Mouse (Mus musculus): Measurements from ENCODE around the gene Ldha. TPM values are rescaled to one million over a fixed set of nuclear protein-coding genes. Genes with fewer than 3 reads are reported as not detected.

Ldha gene
- polyA plus RNA-seq, 1 experiment from 2014 or later, result 3,145 TPM

GRCm38 (mm10) chr7:46838891-46839302, 2.4 kb upstream of the Ldha start:
- H3K4me3 ChIP-seq (ENCODE audit: control insufficient read depth in 1 of 2, insufficient read depth in 1 of 2, low read depth in 1 of 2, low read length in 2 of 2), result no peak overlapping the region
- peak overlapping the region; percentile 18; the same call in 1 of the 2 replicates for H3K9ac ChIP-seq (ENCODE audit: low read length)
- H3K4me1 ChIP-seq (ENCODE audit: control insufficient read depth in 2 of 2, insufficient read depth in 2 of 2, low read length in 2 of 2), result peaks cover 15 to 24% of the 10 kb centered on the region in 2 experiments
- no peaks in the 10 kb centered on the region for H3K9me3 ChIP-seq (ENCODE audit: control insufficient read depth, low read length)
- H3K36me3 ChIP-seq (ENCODE audit: control insufficient read depth, insufficient read depth, low read length), result no peaks in the 10 kb centered on the region
- ATAC-seq (ENCODE audit: insufficient number of reproducible peaks, insufficient read depth, low FRiP score, low read depth), result peak; percentile 48; the same call in 1 of the 2 replicates
- H3K27ac ChIP-seq (replicated peaks in 1 of 2; ENCODE audit: control insufficient read depth in 1 of 2, insufficient read depth in 1 of 2, low read depth in 2 of 2, low read length in 2 of 2), result peak overlapping the region; percentile 69 to 80; a peak in 3 of 4 replicates
- H3K4me2 ChIP-seq (ENCODE audit: low read length), result peak overlapping the region; percentile 22
- WGBS, result 17% methylated on average over 8 of the region's 8 CpGs
- H3K27me3 ChIP-seq (ENCODE audit: control insufficient read depth, insufficient read depth, low read length), result no peaks in the 10 kb centered on the region

GRCm38 (mm10) chr7:46839446-46839845, 1.8 kb upstream of the Ldha start:
- no peaks in the 10 kb centered on the region for H3K9me3 ChIP-seq (ENCODE audit: control insufficient read depth, low read length)
- no peak for ATAC-seq (ENCODE audit: insufficient number of reproducible peaks, insufficient read depth, low FRiP score, low read depth)
- H3K4me1 ChIP-seq (ENCODE audit: control insufficient read depth in 2 of 2, insufficient read depth in 2 of 2, low read length in 2 of 2), result peaks cover 15 to 24% of the 10 kb centered on the region in 2 experiments
- H3K9ac ChIP-seq (ENCODE audit: low read length), result peak overlapping the region; percentile 18; the same call in 1 of the 2 replicates
- no peaks in the 10 kb centered on the region for H3K27me3 ChIP-seq (ENCODE audit: control insufficient read depth, insufficient read depth, low read length)
- 25% methylated on average over 7 of the region's 7 CpGs for WGBS
- H3K4me2 ChIP-seq (ENCODE audit: low read length), result peak overlapping the region; percentile 22; the same call in 1 of the 2 replicates
- peak overlapping the region in 1 of 2 experiments; percentile 80; a peak in 3 of 4 replicates for H3K27ac ChIP-seq (replicated peaks in 1 of 2; ENCODE audit: control insufficient read depth in 1 of 2, insufficient read depth in 1 of 2, low read depth in 2 of 2, low read length in 2 of 2)
- no peak overlapping the region for H3K4me3 ChIP-seq (ENCODE audit: control insufficient read depth in 1 of 2, insufficient read depth in 1 of 2, low read depth in 1 of 2, low read length in 2 of 2)
- H3K36me3 ChIP-seq (ENCODE audit: control insufficient read depth, insufficient read depth, low read length), result no peaks in the 10 kb centered on the region

- no peak overlapping the region for H3K4me3 ChIP-seq (ENCODE audit: control insufficient read depth in 1 of 2, insufficient read depth in 1 of 2, low read depth in 1 of 2, low read length in 2 of 2)
- WGBS, result 72% methylated on average over 5 of the region's 5 CpGs
- no peaks in the 10 kb centered on the region for H3K36me3 ChIP-seq (ENCODE audit: control insufficient read depth, insufficient read depth, low read length)
- H3K4me1 ChIP-seq (ENCODE audit: control insufficient read depth in 2 of 2, insufficient read depth in 2 of 2, low read length in 2 of 2), result peaks cover 17 to 27% of the 10 kb centered on the region in 2 experiments
- H3K27ac ChIP-seq (replicated peaks in 1 of 2; ENCODE audit: control insufficient read depth in 1 of 2, insufficient read depth in 1 of 2, low read depth in 2 of 2, low read length in 2 of 2), result no peak overlapping the region
- H3K27me3 ChIP-seq (ENCODE audit: control insufficient read depth, insufficient read depth, low read length), result no peaks in the 10 kb centered on the region
- ATAC-seq (ENCODE audit: insufficient number of reproducible peaks, insufficient read depth, low FRiP score, low read depth), result no peak
- H3K9me3 ChIP-seq (ENCODE audit: control insufficient read depth, low read length), result no peaks in the 10 kb centered on the region
- H3K9ac ChIP-seq (ENCODE audit: low read length), result no peak overlapping the region
- H3K4me2 ChIP-seq (ENCODE audit: low read length), result no peak overlapping the region
These were observed 1.4 kb upstream of the Ldha start for GRCm38 (mm10) chr7:46839861-46840260.

GRCm38 (mm10) chr7:46840326-46840725, 949 bp upstream of the Ldha start:
- H3K4me1 ChIP-seq (ENCODE audit: control insufficient read depth in 2 of 2, insufficient read depth in 2 of 2, low read length in 2 of 2), result peaks cover 22 to 32% of the 10 kb centered on the region in 2 experiments
- H3K27ac ChIP-seq (replicated peaks in 1 of 2; ENCODE audit: control insufficient read depth in 1 of 2, insufficient read depth in 1 of 2, low read depth in 2 of 2, low read length in 2 of 2), result no peak overlapping the region
- H3K27me3 ChIP-seq (ENCODE audit: control insufficient read depth, insufficient read depth, low read length), result no peaks in the 10 kb centered on the region
- ATAC-seq (ENCODE audit: insufficient number of reproducible peaks, insufficient read depth, low FRiP score, low read depth), result no peak
- 61% methylated on average over 4 of the region's 4 CpGs for whole genome bisulfite sequencing
- no peak overlapping the region for H3K9ac ChIP-seq (ENCODE audit: low read length)
- H3K4me2 ChIP-seq (ENCODE audit: low read length), result no peak overlapping the region
- no peak overlapping the region for H3K4me3 ChIP-seq (ENCODE audit: control insufficient read depth in 1 of 2, insufficient read depth in 1 of 2, low read depth in 1 of 2, low read length in 2 of 2)
- no peaks in the 10 kb centered on the region for H3K36me3 ChIP-seq (ENCODE audit: control insufficient read depth, insufficient read depth, low read length)
- H3K9me3 ChIP-seq (ENCODE audit: control insufficient read depth, low read length), result no peaks in the 10 kb centered on the region

GRCm38 (mm10) chr7:46842278-46842677, 1.0 kb downstream of the Ldha start:
- H3K4me2 ChIP-seq (ENCODE audit: low read length), result no peak overlapping the region
- no peaks in the 10 kb centered on the region for H3K9me3 ChIP-seq (ENCODE audit: control insufficient read depth, low read length)
- no peak for ATAC-seq (ENCODE audit: insufficient number of reproducible peaks, insufficient read depth, low FRiP score, low read depth)
- no peaks in the 10 kb centered on the region for H3K27me3 ChIP-seq (ENCODE audit: control insufficient read depth, insufficient read depth, low read length)
- no peak overlapping the region for H3K9ac ChIP-seq (ENCODE audit: low read length)
- no peak overlapping the region for H3K4me3 ChIP-seq (ENCODE audit: control insufficient read depth in 1 of 2, insufficient read depth in 1 of 2, low read depth in 1 of 2, low read length in 2 of 2)
- no peak overlapping the region for H3K27ac ChIP-seq (replicated peaks in 1 of 2; ENCODE audit: control insufficient read depth in 1 of 2, insufficient read depth in 1 of 2, low read depth in 2 of 2, low read length in 2 of 2)
- H3K36me3 ChIP-seq (ENCODE audit: control insufficient read depth, insufficient read depth, low read length), result peaks cover under 1% of the 10 kb centered on the region; the same call in 1 of the 2 replicates
- WGBS, result 40% methylated on average over 5 of the region's 5 CpGs
- H3K4me1 ChIP-seq (ENCODE audit: control insufficient read depth in 2 of 2, insufficient read depth in 2 of 2, low read length in 2 of 2), result peaks cover 22 to 32% of the 10 kb centered on the region in 2 experiments

GRCm38 (mm10) chr7:46843576-46843975, 2.3 kb downstream of the Ldha start:
- Histone ChIP-seq H3K4me1 (ENCODE audit: control insufficient read depth in 2 of 2, insufficient read depth in 2 of 2, low read length in 2 of 2) (peaks cover 19 to 31% of the 10 kb centered on the region in 2 experiments), H3K27me3 (ENCODE audit: control insufficient read depth, insufficient read depth, low read length) (no peaks in the 10 kb centered on the region), H3K9ac (ENCODE audit: low read length) (no peak overlapping the region), H3K27ac (replicated peaks in 1 of 2; ENCODE audit: control insufficient read depth in 1 of 2, insufficient read depth in 1 of 2, low read depth in 2 of 2, low read length in 2 of 2) (no peak overlapping the region), H3K4me3 (ENCODE audit: control insufficient read depth in 1 of 2, insufficient read depth in 1 of 2, low read depth in 1 of 2, low read length in 2 of 2) (no peak overlapping the region), H3K4me2 (ENCODE audit: low read length) (no peak overlapping the region), H3K36me3 (ENCODE audit: control insufficient read depth, insufficient read depth, low read length) (peaks cover 13% of the 10 kb centered on the region), H3K9me3 (ENCODE audit: control insufficient read depth, low read length) (no peaks in the 10 kb centered on the region)
- 83% methylated on average over 4 of the region's 4 CpGs for WGBS
- ATAC-seq (ENCODE audit: insufficient number of reproducible peaks, insufficient read depth, low FRiP score, low read depth), result no peak

GRCm38 (mm10) chr7:46845211-46845977, 4.1 kb downstream of the Ldha start:
- no peaks in the 10 kb centered on the region for H3K9me3 ChIP-seq (ENCODE audit: control insufficient read depth, low read length)
- ATAC-seq (ENCODE audit: insufficient number of reproducible peaks, insufficient read depth, low FRiP score, low read depth), result peak; percentile 87
- peaks cover 8 to 19% of the 10 kb centered on the region in 2 experiments for H3K4me1 ChIP-seq (ENCODE audit: control insufficient read depth in 2 of 2, insufficient read depth in 2 of 2, low read length in 2 of 2)
- peak overlapping the region; percentile 98 for H3K9ac ChIP-seq (ENCODE audit: low read length)
- peak overlapping the region; percentile 97 to 99 for H3K27ac ChIP-seq (replicated peaks in 1 of 2; ENCODE audit: control insufficient read depth in 1 of 2, insufficient read depth in 1 of 2, low read depth in 2 of 2, low read length in 2 of 2)
- no peaks in the 10 kb centered on the region for H3K27me3 ChIP-seq (ENCODE audit: control insufficient read depth, insufficient read depth, low read length)
- WGBS, result under 1% methylated on average over 51 of the region's 51 CpGs
- peaks cover 31% of the 10 kb centered on the region for H3K36me3 ChIP-seq (ENCODE audit: control insufficient read depth, insufficient read depth, low read length)
- peak overlapping the region; percentile 71 to 88 for H3K4me3 ChIP-seq (ENCODE audit: control insufficient read depth in 1 of 2, insufficient read depth in 1 of 2, low read depth in 1 of 2, low read length in 2 of 2)
- H3K4me2 ChIP-seq (ENCODE audit: low read length), result peak overlapping the region; percentile 67
